Mouse (Mus musculus): ENCODE data around the gene Tmem54.

DNA sequence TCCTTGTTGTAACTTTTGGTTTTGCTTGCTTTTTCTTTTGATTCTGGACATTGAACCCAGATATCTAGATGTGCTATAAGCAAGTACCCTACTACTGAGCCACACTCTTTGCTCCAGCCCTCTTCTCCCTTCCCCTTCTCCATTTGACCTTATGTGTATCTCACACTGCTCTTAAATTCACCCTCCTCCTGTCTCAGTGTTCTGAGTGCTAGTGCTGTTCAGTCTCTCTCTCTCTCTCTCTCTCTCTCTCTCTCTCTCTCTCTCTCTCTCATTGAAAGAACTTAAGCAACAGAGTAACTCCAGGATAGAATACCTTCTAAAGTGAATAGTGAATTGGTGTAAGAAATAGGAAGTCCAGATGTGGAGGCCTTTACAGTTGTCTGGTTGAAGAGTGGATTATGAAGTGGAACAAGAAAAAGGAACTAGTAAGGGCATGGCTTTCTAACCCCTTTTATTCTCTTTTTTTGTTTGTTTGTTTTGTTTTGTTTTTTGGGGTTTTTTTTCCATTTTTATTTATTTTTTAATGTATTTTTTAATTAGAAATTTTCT lies 39.6 kb upstream of the Tmem54 start:
- no peak for TF ChIP-seq TAL1 (conservative IDR thresholded peaks at IDR 0.05; ENCODE audit: low read depth, low read length)
- no peak for TF ChIP-seq CTCF (IDR thresholded peaks at IDR 0.05; ENCODE audit: low read depth, low read length)
- no peak for TF ChIP-seq GATA1 (IDR thresholded peaks at IDR 0.05; ENCODE audit: borderline replicate concordance, low read length)
- TF ChIP-seq POLR2AphosphoS5 (IDR thresholded peaks at IDR 0.05; ENCODE audit: insufficient replicate concordance, low read depth, low read length), result no peak
- TF ChIP-seq GATA2 (IDR thresholded peaks at IDR 0.05; ENCODE audit: borderline replicate concordance, low read depth, low read length), result no peak

Data from G1E (cell line).